Mouse (Mus musculus) hindbrain, embryonic 12.5 days (tissue): ENCODE measurements around the gene Gm19965. TPM values are rescaled to one million over a fixed set of nuclear protein-coding genes. Genes with fewer than 3 reads are reported as not detected.
A peak's percentile ranks its signal among the peaks of the same experiment; 100 is the strongest.

Source experiments
- ATAC-seq: fragments of 200-750 bp; cut with Nextera tagmentation; 2 replicates; pipeline ENCODE4 v1.8.0; 2017; ENCODE audit warnings: moderate TSS enrichment; ENCODE audit not compliant: low FRiP score
- H3K27ac ChIP-seq: fragments of 300-500 bp; sonication (generic); 2 replicates; pipeline ENCODE4 v1.5.1; 2016; ENCODE audit warnings: mild to moderate bottlenecking
- H3K27me3 ChIP-seq: fragments of 300-500 bp; sonication (generic); 2 replicates; pipeline ENCODE4 v1.6.1; 2016; ENCODE audit warnings: mild to moderate bottlenecking
- H3K36me3 ChIP-seq: fragments of 300-500 bp; sonication (generic); 2 replicates; pipeline ENCODE4 v1.6.1; 2016; ENCODE audit warnings: mild to moderate bottlenecking
- H3K4me1 ChIP-seq: fragments of 300-500 bp; sonication (generic); 2 replicates; pipeline ENCODE4 v1.6.1; 2016
- H3K4me2 ChIP-seq: fragments of 300-500 bp; sonication (generic); replicated peaks from 2 replicates; pipeline ENCODE4 v1.6.1; 2016; ENCODE audit warnings: mild to moderate bottlenecking
- H3K4me3 ChIP-seq: fragments of 300-500 bp; sonication (generic); 2 replicates; pipeline ENCODE4 v1.5.1; 2016; ENCODE audit warnings: mild to moderate bottlenecking
- H3K9ac ChIP-seq: fragments of 300-500 bp; sonication (generic); 2 replicates; pipeline ENCODE4 v1.6.1; 2016; ENCODE audit warnings: mild to moderate bottlenecking, moderate library complexity
- H3K9me3 ChIP-seq: fragments of 300-500 bp; sonication (generic); replicated peaks from 2 replicates; pipeline ENCODE4 v1.6.1; 2016; ENCODE audit warnings: mild to moderate bottlenecking
- WGBS: fragments of 180-500 bp; shearing (Covaris S2); methylation state at CpG from one replicate; pipeline ENCODE4 v1.1.7; 2016; 5-methylcytosine and 5-hydroxymethylcytosine counted together
- polyA plus RNA-seq: library from polyadenylated mRNA; unstranded; fragments of >200 nt; fragmentation: Nextera tagmentation; extraction: Ambion mirVana; gene quantifications from 2 replicates; pipeline ENCODE4 v1.2.1, GENCODE M21; 2016

Gm19965 gene
- polyA plus RNA-seq = not detected in 2 replicates

- H3K4me1 ChIP-seq = no peaks in the 10 kb centered on the region
- no peak within 1 kb of the TSS for H3K4me3 ChIP-seq
- no peak for ATAC-seq
- no peaks in the 10 kb centered on the region for H3K36me3 ChIP-seq
- H3K4me2 ChIP-seq = no peak within 1 kb of the TSS
- no peaks in the 10 kb centered on the region for H3K9me3 ChIP-seq
- no peak within 1 kb of the TSS for H3K27ac ChIP-seq
- WGBS = 75% methylated on average over 3 of the region's 3 CpGs
- no peaks in the 10 kb centered on the region for H3K27me3 ChIP-seq
- H3K9ac ChIP-seq = no peak within 1 kb of the TSS
These were observed at the start of gene Gm19965 for GRCm38 (mm10) chr1:116802683-116803082. Gm19965 (plus strand) TSS chr1:116802983.

- no peaks in the 10 kb centered on the region for H3K4me1 ChIP-seq
- H3K27me3 ChIP-seq = no peaks in the 10 kb centered on the region
- 92% methylated on average over 8 of the region's 8 CpGs for WGBS
- H3K9me3 ChIP-seq = no peaks in the 10 kb centered on the region
- no peaks in the 10 kb centered on the region for H3K36me3 ChIP-seq
- H3K4me3 ChIP-seq = no peak overlapping the region
- no peak overlapping the region for H3K9ac ChIP-seq
- H3K4me2 ChIP-seq = no peak overlapping the region
- 0 out of 2 replicates have a peak, but pooled peaks have one; percentile 46 for ATAC-seq
- no peak overlapping the region for H3K27ac ChIP-seq
These were observed 20.3 kb upstream of the Gm19965 start for GRCm38 (mm10) chr1:116782471-116782989.
